Mouse (Mus musculus): ENCODE measurements around the gene Gm17428.
"Not testable (repeated sequence)": the region's sequence is repeated elsewhere in the genome, so short reads cannot be mapped to it uniquely, and the experiment has no call there.

Gm17428 gene

GRCm38 (mm10) chr14:54976633-54977032, at the start of gene Gm17428:
Gene Gm17428, plus strand, starts transcription at chr14:54976933.
- no peak for DNase-seq (ENCODE audit: low spot score)

GRCm38 (mm10) chr14:54927296-54927695, 49.4 kb upstream of the Gm17428 start:
- no peak for DNase-seq (ENCODE audit: low spot score)

- DNase-seq (ENCODE audit: low spot score) = no peak
These were observed 46.9 kb upstream of the Gm17428 start for GRCm38 (mm10) chr14:54929801-54930200.

- peak; percentile 54 for DNase-seq (ENCODE audit: low spot score)
These were observed 46.3 kb upstream of the Gm17428 start for GRCm38 (mm10) chr14:54930431-54930830.

GRCm38 (mm10) chr14:54932645-54933150, 44.0 kb upstream of the Gm17428 start, which contains the start of gene Il25:
Gene Il25, plus strand, starts transcription at chr14:54932695.
- no peak for DNase-seq (ENCODE audit: low spot score)

GRCm38 (mm10) chr14:54935904-54936830, 40.6 kb upstream of the Gm17428 start, which contains the start of gene Cmtm5:
Gene Cmtm5, plus strand, starts transcription at chr14:54936261.
- DNase-seq (ENCODE audit: low spot score) = no peak

GRCm38 (mm10) chr14:54936831-54937160, 39.9 kb upstream of the Gm17428 start:
- DNase-seq (ENCODE audit: low spot score) = no peak

- DNase-seq (ENCODE audit: low spot score) = no peak
These were observed 39.2 kb upstream of the Gm17428 start for GRCm38 (mm10) chr14:54937361-54938182.

- no peak for DNase-seq (ENCODE audit: low spot score)
These were observed 38.1 kb upstream of the Gm17428 start for GRCm38 (mm10) chr14:54938431-54939219.

- DNase-seq (ENCODE audit: low spot score) = peak; percentile 67
These were observed 37.1 kb upstream of the Gm17428 start for GRCm38 (mm10) chr14:54939434-54940175.

- DNase-seq (ENCODE audit: low spot score) = no peak
These were observed 36.6 kb upstream of the Gm17428 start for GRCm38 (mm10) chr14:54940176-54940530.

- DNase-seq (ENCODE audit: low spot score) = no peak
These were observed 35.4 kb upstream of the Gm17428 start for GRCm38 (mm10) chr14:54941024-54941978.

GRCm38 (mm10) chr14:54942479-54942878, 34.3 kb upstream of the Gm17428 start:
- DNase-seq (ENCODE audit: low spot score) = no peak

- no peak for DNase-seq (ENCODE audit: low spot score)
These were observed 32.8 kb upstream of the Gm17428 start for GRCm38 (mm10) chr14:54943971-54944370.

- DNase-seq (ENCODE audit: low spot score) = no peak
These were observed 31.8 kb upstream of the Gm17428 start for GRCm38 (mm10) chr14:54944939-54945338.

GRCm38 (mm10) chr14:54945975-54946704, 30.6 kb upstream of the Gm17428 start:
- DNase-seq (ENCODE audit: low spot score) = no peak

GRCm38 (mm10) chr14:54947008-54947407, 29.7 kb upstream of the Gm17428 start:
- DNase-seq (ENCODE audit: low spot score) = not testable (repeated sequence)

- DNase-seq (ENCODE audit: low spot score) = no peak
These were observed 28.0 kb upstream of the Gm17428 start for GRCm38 (mm10) chr14:54948781-54949180.

GRCm38 (mm10) chr14:54950493-54950892, 26.2 kb upstream of the Gm17428 start:
- DNase-seq (ENCODE audit: low spot score) = no peak

Data from ovary, postnatal 14 days (tissue).